Mouse (Mus musculus) lung, postnatal 0 days (tissue): ENCODE data around the gene Gm498.

Experiments used
- CTCF ChIP-seq: IDR thresholded peaks from 2 replicates; pipeline ENCODE4 v1.5.1; 2016; ENCODE audit warnings: antibody characterized with exemption, mild to moderate bottlenecking
- EP300 ChIP-seq: IDR thresholded peaks from 2 replicates; pipeline ENCODE4 v1.6.1; 2016; ENCODE audit warnings: antibody characterized with exemption, mild to moderate bottlenecking, control low read depth

GRCm38 (mm10) chr7:143883717-143884116 lies 17.1 kb downstream of the Gm498 start:
- TF ChIP-seq CTCF: no peak
- TF ChIP-seq EP300: no peak
